12 mouse cellular contexts compared by ENCODE assay signal in the genomic region with DNA sequence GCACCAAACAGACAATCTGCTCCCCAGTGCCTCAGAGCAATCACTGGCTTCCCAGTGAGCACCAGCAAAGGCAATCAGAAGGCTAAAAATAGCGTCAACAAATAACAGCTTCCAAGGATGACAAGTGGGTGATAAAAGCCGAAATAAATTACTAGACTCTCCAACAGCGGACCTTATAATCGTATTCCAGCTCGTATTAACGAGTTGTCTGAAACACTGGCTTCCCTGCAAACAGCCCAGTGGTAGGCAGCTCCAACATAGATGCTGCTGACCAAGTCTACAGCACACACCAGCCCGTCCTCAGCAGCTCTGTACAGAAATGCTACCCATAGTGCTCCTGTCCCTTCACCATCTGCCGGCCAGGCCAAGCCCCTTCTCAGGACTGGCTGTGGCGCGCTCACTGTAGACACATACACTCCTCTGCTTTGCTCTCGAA.
DNase-seq lines count a peak whose midpoint lies in the region; ATAC-seq and TF ChIP-seq lines count a peak whose summit lies in the region.
"Had no signal": no experiment of that assay in that cellular context is flagged by ENCODE, and none has a peak within 500 bp of the region (broad histone marks: within the 10 kb centered on the region; RNA-seq: fewer than 3 reads in every experiment).

No protein-coding gene starts in this region.

- no peak for TF ChIP-seq CTCF in brain, embryonic 14.5 days (IDR thresholded peaks at IDR 0.05; ENCODE audit: borderline replicate concordance, extremely low read depth, insufficient read depth, insufficient read length)
- TF ChIP-seq CTCF in forebrain, postnatal 0 days (IDR thresholded peaks at IDR 0.05; ENCODE audit: low read depth): no peak
- TF ChIP-seq CTCF in thymus, adult 2 months (IDR thresholded peaks at IDR 0.05; ENCODE audit: borderline replicate concordance, control insufficient read depth, extremely low read depth, insufficient read depth, low read length, poor library complexity): no peak

- H3K4me2 ChIP-seq in kidney, embryonic 14.5 days (replicated peaks; ENCODE audit: low read depth, low read length): no peak overlapping the region
- H3K4me2 ChIP-seq in forebrain, postnatal 0 days (ENCODE audit: low read depth): no peak overlapping the region
- H3K4me2 ChIP-seq in hindbrain, embryonic 15.5 days: no peak overlapping the region
- H3K4me2 ChIP-seq: liver, embryonic 15.5 days had no signal

- no peak for TF ChIP-seq POLR2A in brain, embryonic 14.5 days (IDR thresholded peaks at IDR 0.05; ENCODE audit: borderline replicate concordance, extremely low read depth, insufficient read depth, insufficient read length, poor library complexity, severe bottlenecking)
- TF ChIP-seq POLR2A in thymus, adult 2 months (IDR thresholded peaks at IDR 0.05; ENCODE audit: control insufficient read depth, extremely low read depth, insufficient read depth, low read length, poor library complexity): no peak

- no peaks in the 10 kb centered on the region; the same call in 1 of the 2 replicates for H3K36me3 ChIP-seq in kidney, embryonic 14.5 days (ENCODE audit: control insufficient read depth, insufficient read depth, low read length)
- H3K36me3 ChIP-seq in forebrain, postnatal 0 days (ENCODE audit: insufficient read depth): 0 out of 2 replicates have a peak, but pooled peaks cover 6% of the 10 kb centered on the region
- H3K36me3 ChIP-seq in hindbrain, embryonic 15.5 days: no peaks in the 10 kb centered on the region
- H3K36me3 ChIP-seq in thymus, adult 2 months (ENCODE audit: control insufficient read depth, insufficient read depth, low read length): peaks cover 15% of the 10 kb centered on the region; the same call in 1 of the 2 replicates
- H3K36me3 ChIP-seq: liver, embryonic 15.5 days had no signal

- 0 out of 2 replicates have a peak, but pooled peaks cover 8% of the 10 kb centered on the region for H3K4me1 ChIP-seq in kidney, embryonic 14.5 days (ENCODE audit: control insufficient read depth, insufficient read depth, low read length)
- H3K4me1 ChIP-seq in forebrain, postnatal 0 days (ENCODE audit: insufficient read depth): 0 out of 2 replicates have a peak, but pooled peaks cover 4% of the 10 kb centered on the region
- H3K4me1 ChIP-seq in hindbrain, embryonic 15.5 days (replicated peaks): peaks cover 9% of the 10 kb centered on the region
- H3K4me1 ChIP-seq in thymus, adult 2 months (replicated peaks; ENCODE audit: control insufficient read depth, insufficient read depth, low read length): peaks cover 3% of the 10 kb centered on the region; the same call in 1 of the 2 replicates

- no peak for DNase-seq in kidney, postnatal 36 days
- peak; percentile 88 for DNase-seq in brain, embryonic 14.5 days (ENCODE audit: low read depth)
- no peak for DNase-seq in forebrain, postnatal 0 days
- DNase-seq in testis, postnatal 10 days (ENCODE audit: low spot score): no peak
- DNase-seq in spleen, postnatal 4 days (ENCODE audit: low spot score in 2 of 2): no peak
- no peak for DNase-seq in thymus, adult 2 months
- DNase-seq: cerebellum, postnatal 36 days; spleen, adult 18-20 months had no signal

- 55% methylated on average over 11 of the region's 11 CpGs for WGBS in kidney, embryonic 14.5 days
- 42% methylated on average over 11 of the region's 11 CpGs for WGBS in forebrain, postnatal 0 days
- 61% methylated on average over 11 of the region's 11 CpGs for WGBS in hindbrain, embryonic 15.5 days
- WGBS in thymus, adult 2 months: 92% methylated on average over 11 of the region's 11 CpGs

- no peaks in the 10 kb centered on the region for H3K27me3 ChIP-seq in kidney, embryonic 14.5 days (ENCODE audit: control insufficient read depth, insufficient read depth, low read length)
- H3K27me3 ChIP-seq in forebrain, postnatal 0 days (ENCODE audit: insufficient read depth, low read length): no peaks in the 10 kb centered on the region
- H3K27me3 ChIP-seq in hindbrain, embryonic 15.5 days: no peaks in the 10 kb centered on the region
- H3K27me3 ChIP-seq in thymus, adult 2 months (ENCODE audit: control insufficient read depth, insufficient read depth, low read length): no peaks in the 10 kb centered on the region
- H3K27me3 ChIP-seq: liver, embryonic 15.5 days had no signal

- no peak overlapping the region for H3K4me3 ChIP-seq in kidney, embryonic 14.5 days (ENCODE audit: low read length)
- no peak overlapping the region for H3K4me3 ChIP-seq in forebrain, postnatal 0 days (ENCODE audit: low read depth, low read length)
- no peak overlapping the region for H3K4me3 ChIP-seq in hindbrain, embryonic 15.5 days
- H3K4me3 ChIP-seq in thymus, adult 2 months (ENCODE audit: control insufficient read depth, insufficient read depth, low read length): no peak overlapping the region
- H3K4me3 ChIP-seq: erythroblast, embryonic 14.5 days; liver, embryonic 15.5 days had no signal

- peak; percentile 24; the same call in 1 of the 2 replicates for ATAC-seq in kidney, embryonic 14.5 days (ENCODE audit: low FRiP score, low TSS enrichment)
- ATAC-seq in forebrain, postnatal 0 days: peak; percentile 78
- peak; percentile 73; the same call in 1 of the 2 replicates for ATAC-seq in hindbrain, embryonic 15.5 days (ENCODE audit: low FRiP score, low read depth)

- H3K9me3 ChIP-seq in kidney, embryonic 14.5 days (ENCODE audit: control insufficient read depth, low read length): no peaks in the 10 kb centered on the region
- H3K9me3 ChIP-seq in forebrain, postnatal 0 days (ENCODE audit: low read length): no peaks in the 10 kb centered on the region
- no peaks in the 10 kb centered on the region for H3K9me3 ChIP-seq in hindbrain, embryonic 15.5 days
- H3K9me3 ChIP-seq: liver, embryonic 15.5 days had no signal

- H3K27ac ChIP-seq in kidney, embryonic 14.5 days (ENCODE audit: low read depth, low read length): no peak overlapping the region
- no peak overlapping the region for H3K27ac ChIP-seq in forebrain, postnatal 0 days (ENCODE audit: low read depth, low read length)
- H3K27ac ChIP-seq in hindbrain, embryonic 15.5 days (replicated peaks): peak overlapping the region; percentile 44; the same call in 1 of the 2 replicates
- no peak overlapping the region for H3K27ac ChIP-seq in thymus, adult 2 months (ENCODE audit: control insufficient read depth, insufficient read depth, low read length)
- H3K27ac ChIP-seq: liver, embryonic 15.5 days had no signal

- H3K9ac ChIP-seq in kidney, embryonic 14.5 days (ENCODE audit: low read depth, low read length): no peak overlapping the region
- H3K9ac ChIP-seq in forebrain, postnatal 0 days: no peak overlapping the region
- no peak overlapping the region for H3K9ac ChIP-seq in hindbrain, embryonic 15.5 days
- H3K9ac ChIP-seq: liver, embryonic 15.5 days had no signal

Comparison
In these comparisons a context has a peak if more than half of its experiments do, and no peak if none do; other contexts are left out.
1. ATAC-seq: peak in every context shown above with its lines; median percentile 78 in forebrain, postnatal 0 days; 73 in hindbrain, embryonic 15.5 days; 24 in kidney, embryonic 14.5 days.